Mouse (Mus musculus) ES-Bruce4 (cell line): Measurements from ENCODE around the gene Rhof. TPM values are rescaled to one million over a fixed set of nuclear protein-coding genes. Genes with fewer than 3 reads are reported as not detected.
A peak's percentile ranks its signal among the peaks of the same experiment; 100 is the strongest.

ENCODE experiments used
- H3K27ac ChIP-seq: 2 replicates; pipeline ENCODE4 v1.5.1; 2012; ENCODE audit warnings: low read length, inconsistent platforms; ENCODE audit not compliant: insufficient read depth
- H3K27me3 ChIP-seq: 2 replicates; pipeline ENCODE4 v1.6.1; 2012; ENCODE audit warnings: mild to moderate bottlenecking, low read length, inconsistent platforms; ENCODE audit not compliant: control insufficient read depth, poor library complexity, insufficient read depth, severe bottlenecking
- H3K36me3 ChIP-seq: 2 replicates; pipeline ENCODE4 v1.6.1; 2012; ENCODE audit warnings: inconsistent platforms, mild to moderate bottlenecking, low read length, moderate library complexity; ENCODE audit not compliant: control insufficient read depth, poor library complexity, insufficient read depth, severe bottlenecking
- H3K4me1 ChIP-seq: one replicate; pipeline ENCODE4 v1.8.1; 2011; ENCODE audit warnings: low read length; ENCODE audit not compliant: control insufficient read depth, insufficient read depth
- H3K4me3 ChIP-seq: 2 replicates; pipeline ENCODE4 v1.5.1; 2011; ENCODE audit warnings: low read depth, mild to moderate bottlenecking, low read length
- H3K9ac ChIP-seq: 2 replicates; pipeline ENCODE4 v1.6.1; 2012; ENCODE audit warnings: low read depth, mild to moderate bottlenecking, inconsistent platforms; ENCODE audit not compliant: poor library complexity, severe bottlenecking
- H3K9me3 ChIP-seq: replicated peaks from 2 replicates; pipeline ENCODE4 v1.6.1; 2012; ENCODE audit warnings: mild to moderate bottlenecking, low read length, inconsistent platforms; ENCODE audit not compliant: control insufficient read depth, poor library complexity, insufficient read depth, severe bottlenecking
- CTCF ChIP-seq: IDR thresholded peaks from one replicate; pipeline ENCODE4 v1.8.1; 2011; ENCODE audit warnings: low read depth, low read length
- EP300 ChIP-seq: IDR thresholded peaks from 2 replicates; pipeline ENCODE4 v1.6.1; 2011; ENCODE audit warnings: low read depth, low read length; ENCODE audit not compliant: insufficient read depth
- POLR2A ChIP-seq: IDR thresholded peaks from one replicate; pipeline ENCODE4 v1.8.1; 2011; ENCODE audit warnings: low read length; ENCODE audit not compliant: insufficient read depth
- polyA plus RNA-seq: library from polyadenylated mRNA; stranded (reverse); fragments of >200 nt; gene quantifications from 2 replicates; pipeline ENCODE4 v1.2.4, GENCODE M21; 2011; ENCODE audit warnings: low read depth; ENCODE audit not compliant: missing spikeins, insufficient read depth, insufficient read length

Rhof gene
- polyA plus RNA-seq, 1 experiment: 1.6 TPM

GRCm38 (mm10) chr5:123134186-123134874 lies 1.8 kb upstream of the Rhof start:
- Histone ChIP-seq H3K27me3 (no peaks in the 10 kb centered on the region), H3K9ac (peak overlapping the region; percentile 15; the same call in 1 of the 2 replicates), H3K27ac (peak overlapping the region; percentile 99), H3K4me1 (peaks cover 1% of the 10 kb centered on the region), H3K36me3 (no peaks in the 10 kb centered on the region), H3K4me3 (peak overlapping the region; percentile 5; the same call in 1 of the 2 replicates), H3K9me3 (no peaks in the 10 kb centered on the region)
- no peak for TF ChIP-seq POLR2A
- TF ChIP-seq EP300: no peak
- no peak for TF ChIP-seq CTCF

GRCm38 (mm10) chr5:123133784-123134143 lies 1.3 kb upstream of the Rhof start:
- TF ChIP-seq EP300: no peak
- no peak for TF ChIP-seq CTCF
- TF ChIP-seq POLR2A: no peak
- Histone ChIP-seq H3K4me3 (no peak overlapping the region), H3K27ac (no peak overlapping the region)

GRCm38 (mm10) chr5:123133083-123133783 lies 741 bp upstream of the Rhof start:
- Histone ChIP-seq H3K9ac (no peak overlapping the region), H3K9me3 (no peaks in the 10 kb centered on the region), H3K4me1 (peaks cover 1% of the 10 kb centered on the region), H3K27ac (no peak overlapping the region), H3K27me3 (no peaks in the 10 kb centered on the region), H3K4me3 (no peak overlapping the region), H3K36me3 (no peaks in the 10 kb centered on the region)
- TF ChIP-seq CTCF (peak; percentile 98), POLR2A (no peak), EP300 (peak; percentile 68; the same call in 1 of the 2 replicates)

More at GRCm38 (mm10) chr5:123133784-123134143, 1.3 kb upstream of the Rhof start:
- no peaks in the 10 kb centered on the region for H3K9me3 ChIP-seq
- no peak overlapping the region for H3K9ac ChIP-seq
- H3K36me3 ChIP-seq: no peaks in the 10 kb centered on the region
- peaks cover 1% of the 10 kb centered on the region for H3K4me1 ChIP-seq
- no peaks in the 10 kb centered on the region for H3K27me3 ChIP-seq

GRCm38 (mm10) chr5:123130814-123131148 lies 1.7 kb downstream of the Rhof start:
- H3K36me3 ChIP-seq: no peaks in the 10 kb centered on the region
- no peak overlapping the region for H3K9ac ChIP-seq
- no peak for TF ChIP-seq EP300
- TF ChIP-seq POLR2A: no peak
- no peak for TF ChIP-seq CTCF

GRCm38 (mm10) chr5:123130030-123130813 lies 2.3 kb downstream of the Rhof start:
- Histone ChIP-seq H3K4me1 (peaks cover 1% of the 10 kb centered on the region), H3K9me3 (no peaks in the 10 kb centered on the region), H3K9ac (no peak overlapping the region), H3K4me3 (no peak overlapping the region), H3K27me3 (no peaks in the 10 kb centered on the region), H3K36me3 (no peaks in the 10 kb centered on the region), H3K27ac (no peak overlapping the region)
- TF ChIP-seq EP300: no peak
- TF ChIP-seq CTCF: no peak
- TF ChIP-seq POLR2A: no peak

More at GRCm38 (mm10) chr5:123130814-123131148, 1.7 kb downstream of the Rhof start:
- Histone ChIP-seq H3K27ac (no peak overlapping the region), H3K27me3 (no peaks in the 10 kb centered on the region), H3K4me1 (peaks cover 1% of the 10 kb centered on the region), H3K9me3 (no peaks in the 10 kb centered on the region), H3K4me3 (no peak overlapping the region)
